Mouse (Mus musculus): ENCODE measurements around the gene Slc30a2. TPM values are rescaled to one million over a fixed set of nuclear protein-coding genes. Genes with fewer than 3 reads are reported as not detected.

Gene Slc30a2
- polyA plus RNA-seq, 1 experiment from 2014 or later, result 0.05 TPM

DNA sequence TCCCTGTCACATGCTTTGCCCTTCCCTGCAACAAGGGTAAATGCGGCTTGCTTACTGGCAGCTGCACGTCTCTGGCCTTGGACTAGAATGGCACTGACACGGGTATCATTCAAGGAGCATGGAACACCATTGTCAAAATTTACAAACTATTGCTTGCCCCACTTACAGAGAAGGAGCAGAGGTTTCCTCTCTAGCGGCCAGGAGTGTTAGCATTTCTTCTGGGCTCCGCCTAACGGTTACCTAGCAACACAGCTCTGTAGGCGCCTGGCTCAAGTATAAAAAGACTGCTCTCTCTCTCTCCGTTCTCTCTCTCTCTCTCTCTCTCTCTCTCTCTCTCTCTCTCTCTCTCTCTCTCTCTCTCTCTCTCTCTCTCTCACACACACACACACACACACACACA is 49.6 kb downstream of the Slc30a2 start:
- peak overlapping the region; percentile 51 for H3K27ac ChIP-seq (replicated peaks)
- no peak overlapping the region for H3K9ac ChIP-seq (replicated peaks)
- ATAC-seq (replicated peaks), result no peak
- H3K27me3 ChIP-seq, result no peaks in the 10 kb centered on the region
- no peaks in the 10 kb centered on the region for H3K9me3 ChIP-seq
- H3K36me3 ChIP-seq, result no peaks in the 10 kb centered on the region
- no peak overlapping the region for H3K4me2 ChIP-seq (replicated peaks)
- peaks cover 16% of the 10 kb centered on the region for H3K4me1 ChIP-seq
- no peak overlapping the region for H3K4me3 ChIP-seq
- WGBS, result 10% methylated on average over 8 of the region's 8 CpGs

DNA sequence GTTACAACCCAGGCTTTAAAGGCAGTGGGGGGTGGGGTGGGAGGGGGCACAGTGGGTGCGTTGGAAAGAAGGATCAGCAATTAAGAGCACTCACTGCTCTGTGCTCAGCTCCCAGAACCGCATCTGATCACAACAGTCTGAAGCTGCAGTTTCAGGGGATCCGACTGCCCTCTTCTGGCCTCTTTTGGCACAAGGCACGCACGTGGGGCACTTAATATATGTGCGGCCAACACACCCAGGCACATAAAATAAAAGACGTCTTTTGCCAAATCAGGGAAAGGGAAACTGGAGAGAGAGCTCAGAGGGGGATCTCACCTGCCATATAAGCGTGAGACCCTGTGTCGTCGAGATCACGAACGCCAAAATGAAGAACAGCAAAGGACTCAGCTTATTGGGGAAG is 50.0 kb downstream of the Slc30a2 start:
- ATAC-seq (replicated peaks), result no peak
- Histone ChIP-seq H3K27me3 (no peaks in the 10 kb centered on the region), H3K9me3 (no peaks in the 10 kb centered on the region), H3K27ac (replicated peaks) (peak overlapping the region; percentile 51), H3K9ac (replicated peaks) (no peak overlapping the region), H3K36me3 (no peaks in the 10 kb centered on the region), H3K4me2 (replicated peaks) (no peak overlapping the region), H3K4me1 (peaks cover 18% of the 10 kb centered on the region), H3K4me3 (no peak overlapping the region)
- WGBS, result 20% methylated on average over 12 of the region's 12 CpGs

DNA sequence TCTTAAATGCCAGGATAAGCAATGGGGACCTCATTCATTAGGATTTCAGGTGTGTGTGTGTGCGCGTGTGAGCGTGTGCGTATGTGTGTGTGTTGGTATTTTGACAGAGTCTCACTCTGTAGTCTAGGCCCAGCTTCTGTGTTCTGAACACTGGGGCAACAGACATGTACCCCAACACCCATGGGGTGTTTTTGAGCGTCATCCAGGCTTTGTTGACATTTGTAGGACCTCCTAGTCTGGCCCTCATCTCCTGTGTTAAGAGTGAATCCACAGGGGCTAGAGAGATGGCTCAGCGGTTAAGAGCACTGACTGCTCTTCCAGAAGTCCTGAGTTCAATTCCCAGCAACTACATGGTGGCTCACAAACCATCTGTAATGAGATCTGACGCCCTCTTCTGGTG is 52.2 kb downstream of the Slc30a2 start:
- no peak overlapping the region for H3K9ac ChIP-seq (replicated peaks)
- H3K4me3 ChIP-seq, result no peak overlapping the region
- 95% methylated on average over 7 of the region's 7 CpGs for WGBS
- no peak for ATAC-seq (replicated peaks)
- H3K36me3 ChIP-seq, result no peaks in the 10 kb centered on the region
- no peak overlapping the region for H3K4me2 ChIP-seq (replicated peaks)
- H3K27me3 ChIP-seq, result no peaks in the 10 kb centered on the region
- H3K4me1 ChIP-seq, result peaks cover 26% of the 10 kb centered on the region
- no peaks in the 10 kb centered on the region for H3K9me3 ChIP-seq
- H3K27ac ChIP-seq (replicated peaks), result peak overlapping the region; percentile 87; the same call in 1 of the 2 replicates

DNA sequence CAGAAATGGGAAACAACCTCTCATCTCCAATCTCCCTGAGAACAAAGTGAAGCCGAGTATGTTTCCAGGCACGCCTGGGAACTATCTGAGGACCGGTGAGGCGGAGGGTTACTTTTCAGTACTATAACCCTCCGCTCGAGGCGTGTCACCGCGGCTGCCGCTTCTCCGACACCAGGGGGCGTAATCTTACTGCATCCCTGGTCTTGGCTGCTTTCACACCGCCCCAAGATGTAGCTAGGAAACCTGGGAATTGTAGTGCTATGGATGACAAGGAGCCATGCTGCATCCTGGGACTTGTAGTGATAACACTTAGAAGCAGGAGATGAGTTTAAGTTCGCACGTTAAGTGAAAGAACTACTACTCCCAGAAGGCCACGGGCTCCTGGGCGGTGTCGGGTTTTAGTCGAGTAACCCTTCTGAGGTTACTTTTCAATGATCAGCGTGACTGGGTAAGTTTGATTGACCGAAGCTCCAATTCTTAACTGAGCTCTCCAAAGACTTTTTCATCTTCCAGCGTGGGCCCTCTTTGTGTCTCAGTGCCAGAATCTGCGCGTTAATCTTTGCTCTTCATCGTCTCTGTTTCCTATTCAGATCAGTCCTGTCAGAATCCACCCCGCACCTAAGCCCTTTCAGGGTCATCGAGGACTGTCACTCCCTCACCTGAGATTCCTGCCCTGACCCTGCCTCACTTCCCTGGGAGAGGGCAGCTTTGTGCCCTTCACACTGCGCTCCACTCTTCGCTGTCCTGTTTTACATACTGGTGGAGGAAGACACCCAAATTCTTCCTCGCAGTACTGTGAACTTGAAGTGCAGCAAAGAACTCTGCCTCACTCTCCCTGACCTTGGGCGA is 53.2 kb downstream of the Slc30a2 start, which contains the start of gene Pafah2:
TSS of gene Pafah2 (plus strand) at position 344 of the 849 bp plus-strand sequence.
- ATAC-seq (replicated peaks), result peak; percentile 99
- H3K27me3 ChIP-seq, result no peaks in the 10 kb centered on the region
- H3K4me2 ChIP-seq (replicated peaks), result peak within 1 kb of the TSS; percentile 77
- no peaks in the 10 kb centered on the region for H3K9me3 ChIP-seq
- peak within 1 kb of the TSS; percentile 87 for H3K27ac ChIP-seq (replicated peaks)
- WGBS, result under 1% methylated on average over 31 of the region's 31 CpGs
- peak within 1 kb of the TSS; percentile 49 for H3K9ac ChIP-seq (replicated peaks)
- no peaks in the 10 kb centered on the region for H3K36me3 ChIP-seq
- H3K4me1 ChIP-seq, result peaks cover 36% of the 10 kb centered on the region
- H3K4me3 ChIP-seq, result peak within 1 kb of the TSS; percentile 45

DNA sequence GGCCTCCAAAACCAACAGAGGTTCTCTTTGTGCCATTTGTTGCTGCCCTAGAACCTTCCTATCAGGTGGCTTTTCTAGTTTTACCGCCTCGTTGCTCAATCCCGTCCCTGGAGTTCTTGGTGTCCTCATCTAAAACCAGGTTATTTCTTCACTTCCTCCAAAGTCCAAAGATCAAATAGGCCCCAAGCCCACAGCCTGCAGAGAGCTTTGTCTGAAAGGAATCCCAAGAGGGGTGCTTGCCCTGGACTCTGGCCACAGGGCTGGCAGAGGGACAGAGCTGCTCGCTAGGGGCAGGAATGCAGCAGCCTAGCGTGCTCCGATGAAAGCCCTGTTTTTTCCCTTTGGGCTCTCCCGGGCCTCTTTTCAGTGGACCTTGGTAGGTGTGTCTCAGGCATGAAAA is 54.1 kb downstream of the Slc30a2 start:
- Histone ChIP-seq H3K4me1 (peaks cover 41% of the 10 kb centered on the region), H3K27me3 (no peaks in the 10 kb centered on the region), H3K4me3 (peak overlapping the region; percentile 10; the same call in 1 of the 2 replicates), H3K36me3 (no peaks in the 10 kb centered on the region), H3K27ac (replicated peaks) (peak overlapping the region; percentile 47), H3K4me2 (replicated peaks) (peak overlapping the region; percentile 77), H3K9ac (replicated peaks) (peak overlapping the region; percentile 13; the same call in 1 of the 2 replicates), H3K9me3 (no peaks in the 10 kb centered on the region)
- 25% methylated on average over 7 of the region's 7 CpGs for WGBS
- ATAC-seq (replicated peaks), result no peak

DNA sequence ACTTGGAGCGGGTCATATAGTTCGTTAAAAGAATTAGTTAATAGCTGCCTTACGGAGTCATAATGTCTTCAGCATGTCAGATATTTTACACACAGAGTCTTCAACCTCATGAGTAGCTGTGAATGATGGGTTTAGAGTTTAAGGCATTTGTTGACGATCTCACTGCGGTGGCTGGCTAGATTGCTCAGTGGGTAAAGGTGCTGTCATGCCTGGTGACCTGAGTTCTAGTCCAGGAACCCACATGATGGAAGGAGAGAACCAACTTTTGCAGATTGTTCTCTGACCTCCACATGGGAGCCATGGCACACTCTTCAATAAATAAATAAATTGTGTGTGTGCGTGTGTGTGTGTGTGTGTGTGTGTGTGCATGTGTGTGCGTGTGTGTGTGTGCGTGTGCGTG is 54.8 kb downstream of the Slc30a2 start:
- Histone ChIP-seq H3K4me2 (replicated peaks) (no peak overlapping the region), H3K27ac (replicated peaks) (no peak overlapping the region; the same call in 1 of the 2 replicates), H3K27me3 (no peaks in the 10 kb centered on the region), H3K9me3 (no peaks in the 10 kb centered on the region), H3K4me1 (peaks cover 39% of the 10 kb centered on the region), H3K4me3 (no peak overlapping the region), H3K36me3 (no peaks in the 10 kb centered on the region), H3K9ac (replicated peaks) (no peak overlapping the region)
- WGBS, result 89% methylated on average over 9 of the region's 9 CpGs
- no peak for ATAC-seq (replicated peaks)

DNA sequence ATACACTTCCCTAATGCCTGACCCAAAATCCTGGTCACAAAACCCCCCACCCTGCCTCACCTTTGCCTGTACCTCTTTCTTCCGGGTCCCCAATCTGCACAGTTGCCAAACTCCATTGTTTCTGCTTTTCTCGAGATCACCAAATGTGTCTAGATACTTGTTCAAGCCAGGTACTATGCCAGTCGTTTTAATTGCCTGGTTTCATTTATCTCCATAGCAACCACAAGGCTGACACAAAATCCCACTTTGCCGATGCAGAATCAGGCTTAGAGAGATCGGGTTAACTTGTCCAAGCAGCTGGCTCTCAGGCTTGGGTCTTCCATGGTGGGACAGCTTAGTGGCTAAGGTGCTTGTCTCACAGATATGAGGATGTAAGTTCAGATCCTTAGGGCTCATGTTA is 57.2 kb downstream of the Slc30a2 start:
- Histone ChIP-seq H3K27me3 (no peaks in the 10 kb centered on the region), H3K9ac (replicated peaks) (peak overlapping the region; percentile 30; the same call in 1 of the 2 replicates), H3K4me1 (peaks cover 50% of the 10 kb centered on the region), H3K4me3 (peak overlapping the region; percentile 44), H3K9me3 (no peaks in the 10 kb centered on the region), H3K27ac (replicated peaks) (peak overlapping the region; percentile 89), H3K36me3 (no peaks in the 10 kb centered on the region), H3K4me2 (replicated peaks) (peak overlapping the region; percentile 75)
- no peak for ATAC-seq (replicated peaks)
- 7% methylated on average over 5 of the region's 5 CpGs for whole genome bisulfite sequencing

DNA sequence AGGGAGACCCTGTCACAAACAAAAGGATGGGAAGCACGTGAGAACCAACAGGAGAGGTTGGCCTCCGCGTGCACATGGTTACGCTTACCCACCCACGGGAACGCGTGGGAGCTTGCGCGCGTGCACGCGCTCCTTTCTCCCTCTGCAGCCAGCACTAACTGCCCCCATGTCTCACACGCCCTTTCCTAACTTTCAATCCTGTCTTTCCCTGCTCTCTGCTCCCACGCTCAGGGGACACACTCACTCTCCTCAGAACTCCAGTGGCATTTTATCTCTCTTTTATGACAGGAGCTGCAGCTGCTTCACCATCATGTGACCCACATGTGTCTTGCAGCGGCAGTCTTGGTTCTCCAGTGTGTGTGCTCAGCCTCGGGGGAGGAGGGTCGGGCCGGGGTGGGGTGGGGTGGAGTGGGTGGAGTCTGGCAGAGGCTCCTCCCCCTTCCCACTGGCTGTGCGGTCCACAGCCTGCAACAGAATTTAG is 58.2 kb downstream of the Slc30a2 start:
- H3K4me3 ChIP-seq, result peak overlapping the region; percentile 44
- WGBS, result 6% methylated on average over 19 of the region's 19 CpGs
- no peaks in the 10 kb centered on the region for H3K36me3 ChIP-seq
- no peaks in the 10 kb centered on the region for H3K9me3 ChIP-seq
- H3K4me1 ChIP-seq, result peaks cover 46% of the 10 kb centered on the region
- peak; percentile 68 for ATAC-seq (replicated peaks)
- peak overlapping the region; percentile 75 for H3K4me2 ChIP-seq (replicated peaks)
- peak overlapping the region; percentile 53 for H3K9ac ChIP-seq (replicated peaks)
- peak overlapping the region; percentile 89 for H3K27ac ChIP-seq (replicated peaks)
- no peaks in the 10 kb centered on the region for H3K27me3 ChIP-seq

DNA sequence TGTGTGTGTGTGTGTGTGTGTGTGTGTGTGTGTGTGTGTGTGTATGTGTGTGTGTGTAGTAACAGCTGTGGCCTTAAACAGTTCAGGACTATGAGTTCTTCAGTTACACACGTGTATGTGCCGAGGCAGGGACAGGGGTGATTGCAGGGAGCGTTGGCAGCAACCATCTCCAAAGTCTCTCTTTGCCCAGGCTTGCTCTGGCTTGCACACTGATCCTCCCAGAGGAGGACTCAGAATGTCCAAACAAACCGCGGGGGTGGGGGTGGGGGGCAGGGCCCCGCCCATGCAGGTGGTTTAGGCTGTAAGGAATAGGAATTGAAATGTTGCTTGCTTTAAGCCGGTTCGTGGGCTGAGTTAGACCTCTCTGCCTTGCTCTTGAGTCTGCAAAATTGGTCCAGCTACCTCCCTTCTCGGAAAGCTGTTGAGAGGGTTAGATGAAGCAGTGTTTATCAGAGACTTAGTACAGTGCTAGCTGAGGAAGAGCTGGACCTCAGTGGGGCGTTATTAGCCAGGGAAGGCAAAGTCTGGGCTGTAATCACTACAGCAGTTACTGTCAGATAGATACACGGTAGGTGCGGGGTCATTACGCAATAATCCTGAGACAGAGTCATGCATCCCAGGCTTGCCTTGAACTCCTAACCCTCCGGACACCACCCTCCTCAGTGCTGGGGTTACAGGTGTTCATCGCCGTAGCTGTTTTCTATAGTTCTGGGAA is 59.0 kb downstream of the Slc30a2 start:
- 70% methylated on average over 16 of the region's 16 CpGs for WGBS
- Histone ChIP-seq H3K36me3 (no peaks in the 10 kb centered on the region), H3K27ac (replicated peaks) (peak overlapping the region; percentile 89), H3K4me1 (peaks cover 42% of the 10 kb centered on the region), H3K4me3 (no peak overlapping the region), H3K9me3 (no peaks in the 10 kb centered on the region), H3K9ac (replicated peaks) (no peak overlapping the region), H3K27me3 (no peaks in the 10 kb centered on the region), H3K4me2 (replicated peaks) (peak overlapping the region; percentile 75; the same call in 1 of the 2 replicates)
- 0 out of 2 replicates have a peak, but pooled peaks have one; percentile 30 for ATAC-seq (replicated peaks)

DNA sequence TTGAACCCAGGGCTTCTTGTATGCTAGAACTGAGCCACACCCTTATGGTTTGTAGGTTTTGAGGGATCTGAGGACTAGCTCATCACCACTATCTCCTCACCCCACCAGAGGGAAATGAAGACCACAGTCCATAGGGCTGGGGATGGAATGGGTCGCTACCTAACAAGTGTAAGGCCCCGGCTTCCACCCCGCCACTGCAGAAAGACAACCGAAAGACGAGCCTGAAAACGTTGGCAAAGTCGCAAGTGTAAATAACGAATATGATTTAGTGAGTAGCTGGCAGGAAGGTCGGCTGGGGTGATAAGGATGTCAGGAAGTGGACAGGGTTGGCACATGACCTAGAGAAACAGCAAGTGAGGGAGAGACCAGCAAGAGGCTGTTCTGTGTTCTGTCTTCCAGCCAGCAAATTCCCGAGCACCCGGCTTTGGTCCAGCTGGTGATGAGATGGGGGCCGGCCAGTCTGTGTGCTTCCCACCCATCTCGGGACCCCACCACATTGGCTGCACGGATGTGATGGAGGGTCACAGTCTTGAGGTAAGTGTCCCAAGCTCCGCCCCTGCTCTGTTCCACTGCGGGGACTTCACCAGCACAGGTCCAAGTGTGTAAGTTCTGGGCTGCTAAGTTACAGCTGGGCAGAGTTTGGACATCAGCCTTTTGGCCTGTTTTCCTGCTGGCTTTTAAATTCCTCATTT is 59.7 kb downstream of the Slc30a2 start:
- no peak overlapping the region for H3K4me3 ChIP-seq
- H3K9ac ChIP-seq (replicated peaks), result no peak overlapping the region
- 80% methylated on average over 16 of the region's 16 CpGs for WGBS
- ATAC-seq (replicated peaks), result no peak
- H3K4me2 ChIP-seq (replicated peaks), result no peak overlapping the region
- no peaks in the 10 kb centered on the region for H3K36me3 ChIP-seq
- H3K27me3 ChIP-seq, result no peaks in the 10 kb centered on the region
- H3K27ac ChIP-seq (replicated peaks), result no peak overlapping the region
- no peaks in the 10 kb centered on the region for H3K9me3 ChIP-seq
- H3K4me1 ChIP-seq, result peaks cover 35% of the 10 kb centered on the region

DNA sequence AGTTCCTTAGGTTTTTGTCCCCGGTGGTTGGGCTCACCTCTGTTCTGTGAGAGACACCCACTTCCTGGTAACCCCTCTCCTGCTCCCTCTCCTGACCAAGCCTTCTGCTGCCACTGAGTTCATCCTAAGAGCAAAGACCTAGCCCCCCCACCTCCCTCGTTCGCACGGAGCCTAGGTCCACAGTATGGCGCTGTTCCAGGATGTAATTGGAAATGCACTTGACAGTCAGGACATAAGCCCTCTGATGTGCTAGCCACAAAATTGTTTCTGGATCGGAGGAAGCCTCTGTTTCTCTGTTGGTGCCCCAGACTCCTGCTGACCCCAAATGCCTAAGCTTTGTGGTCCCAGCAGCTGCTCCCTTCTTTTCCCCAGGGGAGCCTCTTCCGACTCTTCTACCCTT is 60.7 kb downstream of the Slc30a2 start:
- Histone ChIP-seq H3K27ac (replicated peaks) (no peak overlapping the region), H3K9ac (replicated peaks) (no peak overlapping the region), H3K27me3 (no peaks in the 10 kb centered on the region), H3K4me1 (peaks cover 34% of the 10 kb centered on the region), H3K4me3 (no peak overlapping the region), H3K9me3 (no peaks in the 10 kb centered on the region), H3K36me3 (no peaks in the 10 kb centered on the region), H3K4me2 (replicated peaks) (no peak overlapping the region)
- WGBS, result 50% methylated on average over 7 of the region's 7 CpGs
- ATAC-seq (replicated peaks), result no peak

Measured in forebrain, embryonic 15.5 days (tissue).